Mouse (Mus musculus): Measurements from ENCODE around the gene Nprl3. TPM values are rescaled to one million over a fixed set of nuclear protein-coding genes. Genes with fewer than 3 reads are reported as not detected.
"Not testable (repeated sequence)": the region's sequence is repeated elsewhere in the genome, so short reads cannot be mapped to it uniquely, and the experiment has no call there.

Nprl3 gene
- polyA plus RNA-seq, 1 experiment from 2014 or later: 28.1 TPM

DNA sequence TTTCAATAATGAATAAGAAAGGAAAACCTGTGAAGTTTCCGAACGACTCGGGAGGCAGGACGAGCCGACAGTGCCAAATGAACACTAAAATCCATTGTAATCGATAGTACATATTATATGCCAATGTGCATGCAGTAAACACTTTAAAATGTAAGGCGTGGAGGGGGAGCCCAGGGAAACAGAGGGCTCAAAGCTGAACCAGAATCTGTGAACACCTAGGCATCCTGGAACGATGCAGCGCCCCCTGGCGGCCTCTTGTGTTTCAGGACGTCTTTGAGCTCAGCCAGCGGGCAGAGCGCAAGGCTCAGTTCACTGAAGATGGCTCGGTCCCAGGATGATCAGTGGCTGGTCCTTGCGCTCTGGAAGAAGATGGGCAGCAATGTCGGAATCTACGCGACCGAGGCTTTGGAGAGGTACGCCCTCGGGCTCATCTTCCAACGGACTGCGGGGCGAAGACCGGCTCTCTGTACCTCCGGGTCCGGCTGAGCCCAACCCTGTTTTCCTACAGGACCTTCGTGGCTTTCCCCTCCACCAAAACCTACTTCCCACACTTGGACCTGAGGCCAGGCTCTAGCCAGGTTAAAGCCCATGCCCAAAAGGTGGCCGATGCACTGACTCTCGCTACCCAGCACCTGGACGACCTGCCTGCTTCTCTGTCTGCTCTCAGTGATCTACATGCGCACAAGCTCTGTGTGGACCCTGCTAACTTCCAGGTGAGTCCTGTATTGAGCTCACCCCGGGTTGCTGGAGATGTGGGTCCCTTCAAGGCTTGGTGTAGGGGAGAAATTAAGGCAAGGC lies 19.4 kb upstream of the Nprl3 start, which contains the start of gene Hbq1b:
Gene Hbq1b (plus strand): TSS at position 271 of the 798 bp plus-strand sequence.
- H3K4me2 ChIP-seq (ENCODE audit: low read length): peak within 1 kb of the TSS; percentile 47
- H3K4me1 ChIP-seq (ENCODE audit: control insufficient read depth, insufficient read depth, low read length); H3K27ac ChIP-seq (ENCODE audit: low read depth, low read length); H3K27me3 ChIP-seq (replicated peaks; ENCODE audit: control insufficient read depth, insufficient read depth, low read length); H3K36me3 ChIP-seq (ENCODE audit: control insufficient read depth, insufficient read depth, low read length); H3K4me3 ChIP-seq (ENCODE audit: low read depth, low read length); H3K9me3 ChIP-seq (replicated peaks; ENCODE audit: control insufficient read depth, low read length): not testable (repeated sequence)
- WGBS: 21% methylated on average over 30 of the region's 33 CpGs
- ATAC-seq (peak; percentile 81), DNase-seq (ENCODE audit: low spot score) (peak; percentile 71)
- peak within 1 kb of the TSS; percentile 51; the same call in 1 of the 2 replicates for H3K9ac ChIP-seq (ENCODE audit: low read length)

DNA sequence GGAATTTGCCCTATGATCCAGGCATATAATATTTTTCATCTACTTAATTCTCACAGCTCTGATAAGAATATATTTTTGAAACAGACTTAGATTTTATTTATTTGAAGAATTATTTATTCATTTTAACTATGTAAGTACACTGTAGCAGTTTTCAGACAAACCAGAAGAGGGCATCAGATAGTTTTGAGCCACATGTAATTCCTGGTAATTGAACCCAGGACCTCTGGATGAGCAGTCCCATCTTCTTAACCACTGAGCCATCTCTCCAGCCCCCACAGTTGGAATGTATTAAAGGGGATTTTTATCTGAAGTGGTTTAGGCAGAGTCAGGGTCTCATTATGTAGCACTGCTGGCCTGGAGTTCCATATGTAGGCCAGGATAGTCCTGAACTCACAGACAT lies 18.4 kb upstream of the Nprl3 start:
- not testable (repeated sequence) for H3K27me3 ChIP-seq (replicated peaks; ENCODE audit: control insufficient read depth, insufficient read depth, low read length); H3K4me2 ChIP-seq (ENCODE audit: low read length); H3K27ac ChIP-seq (ENCODE audit: low read depth, low read length); ATAC-seq; H3K4me3 ChIP-seq (ENCODE audit: low read depth, low read length); H3K4me1 ChIP-seq (ENCODE audit: control insufficient read depth, insufficient read depth, low read length); H3K9me3 ChIP-seq (replicated peaks; ENCODE audit: control insufficient read depth, low read length); H3K36me3 ChIP-seq (ENCODE audit: control insufficient read depth, insufficient read depth, low read length); DNase-seq (ENCODE audit: low spot score); H3K9ac ChIP-seq (ENCODE audit: low read length)

DNA sequence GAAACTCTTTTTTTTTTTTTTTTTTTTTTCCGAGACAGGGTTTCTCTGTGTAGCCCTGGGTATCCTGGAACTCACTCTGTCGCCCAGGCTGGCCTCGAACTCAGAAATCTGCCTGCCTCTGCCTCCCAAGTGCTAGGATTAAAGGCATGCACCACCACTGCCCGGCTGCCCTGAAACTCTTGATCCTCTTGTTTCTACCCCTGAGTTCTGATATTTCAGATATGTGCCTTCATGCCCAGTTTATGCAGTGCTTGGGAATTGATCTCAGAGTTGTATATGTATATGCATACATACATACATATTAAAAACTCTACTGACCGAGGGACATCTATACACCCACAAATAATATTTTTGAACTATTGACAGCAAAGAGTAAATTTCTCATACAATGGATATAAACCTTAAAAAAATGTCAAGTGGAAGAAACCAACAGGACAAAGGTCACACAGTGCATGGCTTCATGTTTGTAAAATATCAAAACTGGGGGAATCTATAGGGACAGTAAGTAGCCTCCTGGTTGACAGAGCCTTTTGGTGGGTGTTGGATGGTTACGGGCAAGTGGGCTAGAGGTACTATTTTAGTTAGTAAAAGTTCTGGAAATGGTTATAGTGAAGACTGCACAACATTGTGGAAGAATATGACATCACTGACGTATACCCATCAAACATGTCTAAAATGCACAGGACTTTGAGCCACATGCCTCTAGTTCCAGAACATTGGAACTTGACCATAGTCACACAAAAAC lies 17.7 kb upstream of the Nprl3 start:
- Histone ChIP-seq H3K9ac (ENCODE audit: low read length) (no peak overlapping the region), H3K4me1 (ENCODE audit: control insufficient read depth, insufficient read depth, low read length) (no peaks in the 10 kb centered on the region), H3K36me3 (ENCODE audit: control insufficient read depth, insufficient read depth, low read length) (no peaks in the 10 kb centered on the region), H3K9me3 (replicated peaks; ENCODE audit: control insufficient read depth, low read length) (no peaks in the 10 kb centered on the region), H3K4me2 (ENCODE audit: low read length) (no peak overlapping the region), H3K4me3 (ENCODE audit: low read depth, low read length) (no peak overlapping the region), H3K27me3 (replicated peaks; ENCODE audit: control insufficient read depth, insufficient read depth, low read length) (no peaks in the 10 kb centered on the region), H3K27ac (ENCODE audit: low read depth, low read length) (no peak overlapping the region)
- no peak for ATAC-seq
- DNase-seq (ENCODE audit: low spot score): no peak
- 76% methylated on average over 7 of the region's 7 CpGs for WGBS

DNA sequence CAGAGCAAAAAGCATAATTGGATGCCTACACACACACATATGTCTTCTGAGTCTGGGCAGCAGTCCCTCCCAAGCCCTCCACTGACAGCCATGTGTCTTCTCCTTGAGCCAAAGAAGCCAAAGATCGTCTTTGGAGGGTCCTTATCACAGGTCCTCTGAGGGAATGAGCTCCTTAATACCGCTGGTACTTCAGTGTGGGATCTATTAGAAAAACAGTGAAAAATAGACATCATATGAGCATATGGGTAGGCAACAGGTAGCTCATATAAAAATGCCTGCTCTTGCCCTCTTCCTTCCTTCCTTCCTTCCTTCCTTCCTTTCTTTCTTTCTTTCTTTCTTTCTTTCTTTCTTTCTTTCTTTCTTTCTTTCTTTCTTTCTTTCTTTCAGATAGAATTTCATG lies 17.1 kb upstream of the Nprl3 start:
- not testable (repeated sequence) for H3K4me1 ChIP-seq (ENCODE audit: control insufficient read depth, insufficient read depth, low read length); H3K9ac ChIP-seq (ENCODE audit: low read length); H3K36me3 ChIP-seq (ENCODE audit: control insufficient read depth, insufficient read depth, low read length); ATAC-seq; H3K4me3 ChIP-seq (ENCODE audit: low read depth, low read length); H3K27me3 ChIP-seq (replicated peaks; ENCODE audit: control insufficient read depth, insufficient read depth, low read length); DNase-seq (ENCODE audit: low spot score); H3K9me3 ChIP-seq (replicated peaks; ENCODE audit: control insufficient read depth, low read length); H3K4me2 ChIP-seq (ENCODE audit: low read length); H3K27ac ChIP-seq (ENCODE audit: low read depth, low read length)
- WGBS: 83% methylated on average over 2 of the region's 2 CpGs

DNA sequence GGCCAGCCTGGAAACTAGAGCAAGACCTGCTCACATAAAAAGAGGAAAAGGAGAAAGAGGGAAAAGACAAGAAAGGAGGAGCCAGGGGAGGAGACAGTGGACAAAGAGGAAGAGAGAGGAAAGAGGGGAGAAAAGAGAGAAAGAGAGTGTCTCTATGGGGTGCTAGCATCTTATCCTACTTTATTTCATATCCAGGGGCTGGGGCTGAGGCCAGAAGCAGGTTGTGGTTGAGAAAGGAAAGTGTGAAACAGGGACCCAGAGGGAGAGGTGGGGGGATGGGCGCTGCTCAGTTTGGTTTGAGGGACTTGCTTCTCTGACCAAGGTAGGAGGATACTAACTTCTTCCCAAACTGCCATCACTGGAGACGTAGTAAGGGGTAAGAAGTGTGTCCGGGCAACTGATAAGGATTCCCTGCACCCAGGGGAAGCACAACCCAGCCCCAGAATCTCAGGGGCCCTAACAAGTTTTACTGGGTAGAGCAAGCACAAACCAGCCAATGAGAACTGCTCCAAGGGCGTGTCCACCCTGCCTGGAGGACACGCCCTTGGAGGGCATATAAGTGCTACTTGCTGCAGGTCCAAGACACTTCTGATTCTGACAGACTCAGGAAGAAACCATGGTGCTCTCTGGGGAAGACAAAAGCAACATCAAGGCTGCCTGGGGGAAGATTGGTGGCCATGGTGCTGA lies 15.7 kb upstream of the Nprl3 start, which contains the start of gene Hba-a1:
Gene Hba-a1 (plus strand): TSS at position 421 of the 687 bp plus-strand sequence.
- H3K27me3 ChIP-seq (replicated peaks; ENCODE audit: control insufficient read depth, insufficient read depth, low read length); H3K9ac ChIP-seq (ENCODE audit: low read length); H3K36me3 ChIP-seq (ENCODE audit: control insufficient read depth, insufficient read depth, low read length); H3K9me3 ChIP-seq (replicated peaks; ENCODE audit: control insufficient read depth, low read length); H3K27ac ChIP-seq (ENCODE audit: low read depth, low read length); H3K4me3 ChIP-seq (ENCODE audit: low read depth, low read length); H3K4me2 ChIP-seq (ENCODE audit: low read length); H3K4me1 ChIP-seq (ENCODE audit: control insufficient read depth, insufficient read depth, low read length); DNase-seq (ENCODE audit: low spot score); ATAC-seq: not testable (repeated sequence)
- WGBS: 67% methylated on average over 1 of the region's 5 CpGs

DNA sequence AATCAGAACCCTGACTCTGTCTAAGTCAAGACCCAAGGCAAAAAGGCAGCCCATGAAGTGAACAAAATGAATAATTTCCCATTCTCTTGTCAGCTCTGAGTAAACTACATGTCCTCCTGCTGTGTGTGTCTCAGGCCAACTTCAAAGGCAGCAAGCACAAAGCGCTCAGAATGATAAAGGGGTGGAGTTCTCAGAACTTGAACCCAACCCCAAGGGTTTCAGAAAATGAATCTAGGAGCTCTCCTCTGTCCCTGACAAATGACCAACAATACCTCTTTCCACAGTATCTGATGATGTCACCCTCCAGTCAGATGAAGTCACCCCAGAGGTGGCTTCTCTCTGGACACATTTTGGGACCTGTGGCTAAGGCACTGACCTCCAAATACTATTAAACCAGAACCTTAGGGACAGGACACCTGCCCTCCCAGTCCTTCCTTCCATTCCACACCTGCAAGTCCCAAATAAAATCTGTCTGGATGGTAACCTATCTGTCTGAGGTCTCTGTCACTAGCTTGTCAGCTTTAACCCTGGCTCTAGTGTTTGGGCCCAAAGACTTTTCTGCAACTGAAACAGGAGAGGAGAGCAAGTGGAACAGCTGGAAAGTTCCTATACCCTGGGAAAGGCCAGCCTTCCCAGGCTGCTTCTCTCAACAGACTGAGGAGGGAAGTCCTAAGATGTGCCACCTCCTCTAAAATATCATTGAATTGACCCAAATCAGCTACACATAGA lies 14.1 kb upstream of the Nprl3 start:
- no peak for DNase-seq (ENCODE audit: low spot score)
- Histone ChIP-seq H3K4me1 (ENCODE audit: control insufficient read depth, insufficient read depth, low read length) (no peaks in the 10 kb centered on the region), H3K27ac (ENCODE audit: low read depth, low read length) (no peak overlapping the region), H3K4me2 (ENCODE audit: low read length) (no peak overlapping the region), H3K9ac (ENCODE audit: low read length) (no peak overlapping the region), H3K9me3 (replicated peaks; ENCODE audit: control insufficient read depth, low read length) (no peaks in the 10 kb centered on the region), H3K36me3 (ENCODE audit: control insufficient read depth, insufficient read depth, low read length) (no peaks in the 10 kb centered on the region), H3K4me3 (ENCODE audit: low read depth, low read length) (no peak overlapping the region), H3K27me3 (replicated peaks; ENCODE audit: control insufficient read depth, insufficient read depth, low read length) (no peaks in the 10 kb centered on the region)
- ATAC-seq: no peak
- 87% methylated on average over 1 of the region's 1 CpGs for WGBS

DNA sequence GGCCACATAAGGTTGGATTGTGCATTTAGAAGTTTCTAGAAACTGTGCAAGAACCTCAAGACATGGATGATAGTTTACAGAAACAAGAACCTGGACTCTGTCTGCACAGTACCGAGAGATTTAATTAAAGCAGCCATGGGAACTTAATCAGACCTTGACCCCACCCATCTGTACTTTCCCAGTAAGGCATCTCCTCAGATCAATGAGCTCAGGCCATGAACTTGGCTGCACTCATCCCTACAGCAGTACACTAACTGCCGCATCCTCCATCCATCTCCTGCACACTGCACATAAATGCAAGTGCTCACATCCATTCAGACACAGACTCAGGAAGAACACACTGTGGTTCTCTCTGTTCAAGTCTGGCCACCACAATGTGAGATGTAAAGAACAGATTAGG lies 13.1 kb upstream of the Nprl3 start:
- Histone ChIP-seq H3K4me1 (ENCODE audit: control insufficient read depth, insufficient read depth, low read length) (no peaks in the 10 kb centered on the region), H3K27me3 (replicated peaks; ENCODE audit: control insufficient read depth, insufficient read depth, low read length) (no peaks in the 10 kb centered on the region), H3K27ac (ENCODE audit: low read depth, low read length) (no peak overlapping the region), H3K9ac (ENCODE audit: low read length) (no peak overlapping the region), H3K36me3 (ENCODE audit: control insufficient read depth, insufficient read depth, low read length) (no peaks in the 10 kb centered on the region), H3K9me3 (replicated peaks; ENCODE audit: control insufficient read depth, low read length) (no peaks in the 10 kb centered on the region), H3K4me3 (ENCODE audit: low read depth, low read length) (no peak overlapping the region), H3K4me2 (ENCODE audit: low read length) (no peak overlapping the region)
- DNase-seq (ENCODE audit: low spot score) (no peak), ATAC-seq (no peak)
- WGBS: 74% methylated on average over 2 of the region's 2 CpGs

DNA sequence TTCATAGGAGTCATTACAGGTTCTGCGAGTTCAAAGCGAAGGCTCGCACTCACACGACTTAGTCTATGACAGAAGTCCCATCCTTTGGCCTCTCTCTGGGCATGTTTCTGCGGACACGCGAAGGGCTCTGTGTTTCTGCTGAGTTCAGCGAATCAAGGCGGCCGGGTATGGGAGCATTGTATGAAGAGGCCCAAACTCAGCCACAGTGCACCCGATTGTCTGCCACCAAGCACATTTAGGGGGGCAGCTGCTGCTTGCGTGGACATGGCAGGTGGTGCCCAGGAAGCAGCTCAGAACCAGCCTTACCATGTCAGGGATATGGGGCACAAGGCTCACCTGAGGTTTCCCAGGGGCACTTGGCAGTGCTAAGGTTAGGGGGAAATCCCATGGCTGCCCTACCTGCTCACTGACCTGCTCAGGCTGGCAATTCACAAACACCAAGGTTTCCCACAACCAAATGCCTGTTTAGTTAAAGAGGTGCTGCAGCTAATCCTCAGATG lies 11.0 kb upstream of the Nprl3 start:
- Histone ChIP-seq H3K4me1 (ENCODE audit: control insufficient read depth, insufficient read depth, low read length) (no peaks in the 10 kb centered on the region), H3K36me3 (ENCODE audit: control insufficient read depth, insufficient read depth, low read length) (no peaks in the 10 kb centered on the region), H3K9ac (ENCODE audit: low read length) (no peak overlapping the region), H3K4me3 (ENCODE audit: low read depth, low read length) (no peak overlapping the region), H3K27me3 (replicated peaks; ENCODE audit: control insufficient read depth, insufficient read depth, low read length) (no peaks in the 10 kb centered on the region), H3K9me3 (replicated peaks; ENCODE audit: control insufficient read depth, low read length) (no peaks in the 10 kb centered on the region), H3K27ac (ENCODE audit: low read depth, low read length) (no peak overlapping the region), H3K4me2 (ENCODE audit: low read length) (no peak overlapping the region)
- ATAC-seq (no peak), DNase-seq (ENCODE audit: low spot score) (no peak)
- 85% methylated on average over 12 of the region's 12 CpGs for WGBS

Data from forebrain, embryonic 14.5 days (tissue).